Mouse (Mus musculus): Measurements from ENCODE around the gene Mn1.

GRCm38 (mm10) chr5:111438821-111439220, 21.7 kb downstream of the Mn1 start:
- TF ChIP-seq CTCF (IDR thresholded peaks at IDR 0.05) = no peak
- TF ChIP-seq EP300 (IDR thresholded peaks at IDR 0.05; ENCODE audit: insufficient read depth, low read depth, low read length) = no peak

All from heart, adult 2 months (tissue).